Mouse (Mus musculus): ENCODE measurements around the gene Tomt. TPM values are rescaled to one million over a fixed set of nuclear protein-coding genes. Genes with fewer than 3 reads are reported as not detected.

Gene Tomt
- polyA plus RNA-seq, 1 experiment from 2014 or later, result 0.71 TPM

DNA sequence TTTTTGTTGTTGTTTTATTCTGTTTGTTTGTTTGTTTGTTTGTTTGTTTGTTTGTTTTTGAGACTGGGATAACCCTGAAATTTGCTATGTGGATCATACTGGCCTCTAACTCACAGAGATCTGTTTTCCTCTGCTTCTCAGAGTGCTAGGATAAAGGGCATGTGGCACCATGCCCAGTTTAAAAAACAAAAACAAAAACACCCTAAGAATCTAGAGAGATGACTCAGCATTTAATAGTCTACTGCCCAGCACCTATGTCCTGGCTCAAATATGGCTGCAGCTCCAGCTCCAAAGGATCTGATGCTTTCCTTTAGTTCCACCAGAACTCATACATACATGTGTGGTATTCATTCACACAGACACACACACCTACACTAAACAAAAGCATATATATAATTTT is 45.2 kb downstream of the Tomt start:
- H3K4me3 ChIP-seq (ENCODE audit: low read depth, low read length), result no peak overlapping the region
- no peak overlapping the region for H3K9ac ChIP-seq (ENCODE audit: low read depth, low read length)
- no peaks in the 10 kb centered on the region for H3K27me3 ChIP-seq (replicated peaks; ENCODE audit: control insufficient read depth, insufficient read depth, low read length)
- no peak overlapping the region for H3K27ac ChIP-seq (ENCODE audit: low read depth, low read length)
- no peaks in the 10 kb centered on the region for H3K9me3 ChIP-seq (ENCODE audit: control insufficient read depth, low read length)
- DNase-seq (ENCODE audit: low spot score), result no peak
- no peaks in the 10 kb centered on the region for H3K4me1 ChIP-seq (replicated peaks; ENCODE audit: control insufficient read depth, insufficient read depth, low read length)
- no peaks in the 10 kb centered on the region for H3K36me3 ChIP-seq (ENCODE audit: control insufficient read depth, insufficient read depth, low read length)
- no peak for ATAC-seq (replicated peaks; ENCODE audit: low FRiP score)
- no peak overlapping the region for H3K4me2 ChIP-seq

DNA sequence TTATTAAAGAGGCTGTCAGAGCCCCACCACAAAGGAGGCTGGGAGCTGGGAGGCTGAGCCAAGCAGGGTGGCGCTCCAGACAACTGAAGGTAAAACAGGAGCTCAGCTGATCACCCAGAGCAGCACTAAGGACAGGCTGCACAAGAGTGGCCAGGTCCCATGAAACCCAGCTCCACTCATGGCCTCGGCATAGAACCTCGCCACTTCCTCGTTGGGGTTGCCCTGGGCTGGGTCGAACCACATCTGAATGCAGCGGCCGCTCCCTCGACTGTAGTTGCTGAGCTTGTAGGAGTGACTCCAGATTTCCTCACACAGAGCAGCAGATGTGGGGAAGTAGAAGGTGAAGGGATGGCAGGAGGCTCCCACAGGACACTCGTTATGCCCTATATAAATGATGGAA is 47.8 kb downstream of the Tomt start:
- WGBS, result 73% methylated on average over 9 of the region's 9 CpGs
- ATAC-seq (replicated peaks; ENCODE audit: low FRiP score), result no peak
- Histone ChIP-seq H3K9me3 (ENCODE audit: control insufficient read depth, low read length) (no peaks in the 10 kb centered on the region), H3K9ac (ENCODE audit: low read depth, low read length) (no peak overlapping the region), H3K36me3 (ENCODE audit: control insufficient read depth, insufficient read depth, low read length) (no peaks in the 10 kb centered on the region), H3K4me1 (replicated peaks; ENCODE audit: control insufficient read depth, insufficient read depth, low read length) (no peaks in the 10 kb centered on the region), H3K4me3 (ENCODE audit: low read depth, low read length) (no peak overlapping the region), H3K27me3 (replicated peaks; ENCODE audit: control insufficient read depth, insufficient read depth, low read length) (no peaks in the 10 kb centered on the region), H3K4me2 (no peak overlapping the region), H3K27ac (ENCODE audit: low read depth, low read length) (no peak overlapping the region)
- no peak for DNase-seq (ENCODE audit: low spot score)

- Histone ChIP-seq H3K4me1 (replicated peaks; ENCODE audit: control insufficient read depth, insufficient read depth, low read length) (no peaks in the 10 kb centered on the region), H3K9me3 (ENCODE audit: control insufficient read depth, low read length) (no peaks in the 10 kb centered on the region), H3K4me2 (no peak within 1 kb of the TSS), H3K4me3 (ENCODE audit: low read depth, low read length) (no peak within 1 kb of the TSS), H3K27me3 (replicated peaks; ENCODE audit: control insufficient read depth, insufficient read depth, low read length) (no peaks in the 10 kb centered on the region), H3K9ac (ENCODE audit: low read depth, low read length) (no peak within 1 kb of the TSS), H3K27ac (ENCODE audit: low read depth, low read length) (no peak within 1 kb of the TSS), H3K36me3 (ENCODE audit: control insufficient read depth, insufficient read depth, low read length) (no peaks in the 10 kb centered on the region)
- 76% methylated on average over 4 of the region's 4 CpGs for WGBS
- DNase-seq (ENCODE audit: low spot score) (no peak), ATAC-seq (replicated peaks; ENCODE audit: low FRiP score) (no peak)
Measured at GRCm38 (mm10) chr7:101857094-101857493, 49.1 kb downstream of the Tomt start, which contains the start of gene Folr2. Gene Folr2, minus strand, starts transcription at chr7:101857194.

DNA sequence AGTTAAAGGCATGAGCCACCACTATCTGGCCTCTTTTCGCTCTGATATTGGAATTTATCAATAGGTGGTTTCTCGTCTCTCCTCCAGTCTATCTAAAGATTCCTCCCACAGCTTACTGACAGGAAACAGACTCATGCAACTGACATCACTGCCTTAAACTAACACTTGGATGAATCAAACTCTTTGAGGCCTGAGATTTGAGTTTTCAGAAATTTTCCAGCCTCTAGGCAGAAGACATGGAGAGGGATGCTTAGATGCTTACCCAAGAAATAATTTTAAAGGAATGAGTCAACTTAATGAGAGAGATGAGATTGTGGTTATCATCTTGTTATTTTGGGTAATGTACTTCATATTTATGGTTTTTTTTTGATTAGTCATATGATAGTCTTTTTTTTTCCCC is 52.3 kb downstream of the Tomt start:
- no peak overlapping the region for H3K4me2 ChIP-seq
- ATAC-seq (replicated peaks; ENCODE audit: low FRiP score) (no peak), DNase-seq (ENCODE audit: low spot score) (no peak)
- no peak overlapping the region for H3K9ac ChIP-seq (ENCODE audit: low read depth, low read length)
- H3K4me3 ChIP-seq (ENCODE audit: low read depth, low read length), result no peak overlapping the region
- no peaks in the 10 kb centered on the region for H3K36me3 ChIP-seq (ENCODE audit: control insufficient read depth, insufficient read depth, low read length)
- H3K9me3 ChIP-seq (ENCODE audit: control insufficient read depth, low read length), result no peaks in the 10 kb centered on the region
- no peaks in the 10 kb centered on the region for H3K4me1 ChIP-seq (replicated peaks; ENCODE audit: control insufficient read depth, insufficient read depth, low read length)
- no peak overlapping the region for H3K27ac ChIP-seq (ENCODE audit: low read depth, low read length)
- WGBS, result 47% methylated on average over 2 of the region's 2 CpGs
- H3K27me3 ChIP-seq (replicated peaks; ENCODE audit: control insufficient read depth, insufficient read depth, low read length), result no peaks in the 10 kb centered on the region

DNA sequence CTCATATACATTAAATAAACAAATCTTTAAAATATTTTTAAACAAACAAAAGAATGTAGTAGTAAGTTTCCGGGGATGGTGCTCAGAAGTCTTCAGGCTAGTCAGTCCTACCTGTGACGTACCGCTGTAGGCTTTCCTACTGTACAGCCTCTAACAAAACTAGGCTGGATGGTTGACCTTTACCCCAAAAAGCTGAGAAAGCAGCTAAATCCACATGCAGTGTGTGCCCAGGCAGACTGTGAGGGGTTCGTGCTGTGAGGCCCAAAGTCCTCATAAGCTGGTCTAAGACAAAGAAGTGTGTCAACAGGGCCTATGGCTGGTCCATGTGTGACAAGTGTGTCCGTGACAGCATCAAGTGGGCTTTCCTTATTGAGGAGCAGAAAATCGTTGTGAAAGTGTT is 53.3 kb downstream of the Tomt start:
- 81% methylated on average over 6 of the region's 6 CpGs for WGBS
- H3K36me3 ChIP-seq (ENCODE audit: control insufficient read depth, insufficient read depth, low read length), result no peaks in the 10 kb centered on the region
- H3K27ac ChIP-seq (ENCODE audit: low read depth, low read length), result no peak overlapping the region
- no peak overlapping the region for H3K9ac ChIP-seq (ENCODE audit: low read depth, low read length)
- no peak overlapping the region for H3K4me3 ChIP-seq (ENCODE audit: low read depth, low read length)
- no peak for ATAC-seq (replicated peaks; ENCODE audit: low FRiP score)
- DNase-seq (ENCODE audit: low spot score), result no peak
- H3K9me3 ChIP-seq (ENCODE audit: control insufficient read depth, low read length), result no peaks in the 10 kb centered on the region
- H3K27me3 ChIP-seq (replicated peaks; ENCODE audit: control insufficient read depth, insufficient read depth, low read length), result no peaks in the 10 kb centered on the region
- no peak overlapping the region for H3K4me2 ChIP-seq
- no peaks in the 10 kb centered on the region for H3K4me1 ChIP-seq (replicated peaks; ENCODE audit: control insufficient read depth, insufficient read depth, low read length)

DNA sequence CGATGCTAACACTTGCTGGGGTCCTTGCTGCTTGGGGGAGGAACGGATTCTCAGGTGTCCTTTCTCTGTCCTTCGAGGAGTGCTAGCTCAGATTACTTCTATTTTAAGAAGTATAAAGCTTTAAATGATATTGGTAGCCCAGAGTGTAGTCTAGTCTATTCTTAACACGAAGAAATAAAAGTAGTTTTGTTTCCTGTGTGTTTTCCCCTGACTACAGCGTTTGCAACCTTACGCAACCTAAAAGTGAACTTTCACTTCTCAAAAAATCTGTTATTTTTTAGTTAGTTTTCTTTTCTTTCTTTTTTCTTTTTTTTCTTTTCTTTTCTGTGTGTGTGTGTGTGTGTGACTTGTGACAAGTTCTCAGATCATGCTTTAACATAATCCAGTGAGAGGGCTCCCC is 54.5 kb downstream of the Tomt start:
- H3K27ac ChIP-seq (ENCODE audit: low read depth, low read length), result no peak overlapping the region
- ATAC-seq (replicated peaks; ENCODE audit: low FRiP score) (no peak), DNase-seq (ENCODE audit: low spot score) (no peak)
- no peak overlapping the region for H3K9ac ChIP-seq (ENCODE audit: low read depth, low read length)
- no peaks in the 10 kb centered on the region for H3K4me1 ChIP-seq (replicated peaks; ENCODE audit: control insufficient read depth, insufficient read depth, low read length)
- no peaks in the 10 kb centered on the region for H3K36me3 ChIP-seq (ENCODE audit: control insufficient read depth, insufficient read depth, low read length)
- WGBS, result 69% methylated on average over 6 of the region's 6 CpGs
- H3K4me2 ChIP-seq, result no peak overlapping the region
- no peaks in the 10 kb centered on the region for H3K9me3 ChIP-seq (ENCODE audit: control insufficient read depth, low read length)
- no peak overlapping the region for H3K4me3 ChIP-seq (ENCODE audit: low read depth, low read length)
- H3K27me3 ChIP-seq (replicated peaks; ENCODE audit: control insufficient read depth, insufficient read depth, low read length), result no peaks in the 10 kb centered on the region

Small RNAs within 50 kb of the gene (microRNA-seq; reads per million reads assigned to microRNA genes)
- gene Gm22655 (ENCODE audit: borderline number of aligned reads), result not detected

Other genes with a start within 250 kb of the Tomt start
- gene Clpb, start 242.7 kb downstream of the Tomt start, polyA plus RNA-seq (2014; fragmentation: Nextera tagmentation; extraction: Ambion mirVana), result 51.3 and 54.7 TPM in 2 replicates
- 0.10 TPM in 1 of 2 replicates, not detected in the other for gene Phox2a, start 88.0 kb downstream of the Tomt start, polyA plus RNA-seq (2014; fragmentation: Nextera tagmentation; extraction: Ambion mirVana)
- gene Inppl1, start 68.1 kb downstream of the Tomt start, polyA plus RNA-seq (2014; fragmentation: Nextera tagmentation; extraction: Ambion mirVana), result 22.3 and 23.4 TPM in 2 replicates
- 3.3 and 3.9 TPM in 2 replicates for gene Folr2, start 49.2 kb downstream of the Tomt start, polyA plus RNA-seq (2014; fragmentation: Nextera tagmentation; extraction: Ambion mirVana)
- gene Anapc15, start 42.6 kb downstream of the Tomt start, polyA plus RNA-seq (2014; fragmentation: Nextera tagmentation; extraction: Ambion mirVana), result 94.7 and 96.2 TPM in 2 replicates
- 0.27 and 0.42 TPM in 2 replicates for gene Folr1, start 35.6 kb downstream of the Tomt start, polyA plus RNA-seq (2014; fragmentation: Nextera tagmentation; extraction: Ambion mirVana)
- 119 and 124 TPM in 2 replicates for gene Lamtor1, start 455 bp downstream of the Tomt start, polyA plus RNA-seq (2014; fragmentation: Nextera tagmentation; extraction: Ambion mirVana)
- 5.5 and 6.4 TPM in 2 replicates for gene Lrrc51, start 27.5 kb upstream of the Tomt start, polyA plus RNA-seq (2014; fragmentation: Nextera tagmentation; extraction: Ambion mirVana)
- gene Numa1, start 27.8 kb upstream of the Tomt start, polyA plus RNA-seq (2014; fragmentation: Nextera tagmentation; extraction: Ambion mirVana), result 66.2 and 66.3 TPM in 2 replicates
- gene Il18bp, start 112.3 kb upstream of the Tomt start, polyA plus RNA-seq (2014; fragmentation: Nextera tagmentation; extraction: Ambion mirVana), result 2.4 and 3.9 TPM in 2 replicates
- 16.4 and 16.7 TPM in 2 replicates for gene Rnf121, start 159.1 kb upstream of the Tomt start, polyA plus RNA-seq (2014; fragmentation: Nextera tagmentation; extraction: Ambion mirVana)
- gene Xndc1, start 159.2 kb upstream of the Tomt start, polyA plus RNA-seq (2014; fragmentation: Nextera tagmentation; extraction: Ambion mirVana), result 19.5 and 24.6 TPM in 2 replicates
- 0.71 and 0.81 TPM in 2 replicates for gene Xntrpc, start 159.4 kb upstream of the Tomt start, polyA plus RNA-seq (2014; fragmentation: Nextera tagmentation; extraction: Ambion mirVana)
- not detected in 2 replicates for gene Trpc2, start 176.8 kb upstream of the Tomt start, polyA plus RNA-seq (2014; fragmentation: Nextera tagmentation; extraction: Ambion mirVana)
- gene Art1, start 195.4 kb upstream of the Tomt start, polyA plus RNA-seq (2014; fragmentation: Nextera tagmentation; extraction: Ambion mirVana), result 0.38 and 1.1 TPM in 2 replicates
- 0.58 and 0.78 TPM in 2 replicates for gene Art5, start 203.1 kb upstream of the Tomt start, polyA plus RNA-seq (2014; fragmentation: Nextera tagmentation; extraction: Ambion mirVana)
- not detected in 2 replicates for gene Chrna10, start 210.5 kb upstream of the Tomt start, polyA plus RNA-seq (2014; fragmentation: Nextera tagmentation; extraction: Ambion mirVana)